Mouse (Mus musculus) cerebellum, adult (tissue): ENCODE results near the gene Smagp.

ENCODE experiments used
- ATAC-seq: cut with Nextera tagmentation; 2 replicates; pipeline ENCODE4 v1.9.2; 2017; ENCODE audit warnings: mild to moderate bottlenecking, moderate library complexity, mixed read lengths; ENCODE audit not compliant: insufficient number of reproducible peaks, low FRiP score, low TSS enrichment

Smagp gene

DNA sequence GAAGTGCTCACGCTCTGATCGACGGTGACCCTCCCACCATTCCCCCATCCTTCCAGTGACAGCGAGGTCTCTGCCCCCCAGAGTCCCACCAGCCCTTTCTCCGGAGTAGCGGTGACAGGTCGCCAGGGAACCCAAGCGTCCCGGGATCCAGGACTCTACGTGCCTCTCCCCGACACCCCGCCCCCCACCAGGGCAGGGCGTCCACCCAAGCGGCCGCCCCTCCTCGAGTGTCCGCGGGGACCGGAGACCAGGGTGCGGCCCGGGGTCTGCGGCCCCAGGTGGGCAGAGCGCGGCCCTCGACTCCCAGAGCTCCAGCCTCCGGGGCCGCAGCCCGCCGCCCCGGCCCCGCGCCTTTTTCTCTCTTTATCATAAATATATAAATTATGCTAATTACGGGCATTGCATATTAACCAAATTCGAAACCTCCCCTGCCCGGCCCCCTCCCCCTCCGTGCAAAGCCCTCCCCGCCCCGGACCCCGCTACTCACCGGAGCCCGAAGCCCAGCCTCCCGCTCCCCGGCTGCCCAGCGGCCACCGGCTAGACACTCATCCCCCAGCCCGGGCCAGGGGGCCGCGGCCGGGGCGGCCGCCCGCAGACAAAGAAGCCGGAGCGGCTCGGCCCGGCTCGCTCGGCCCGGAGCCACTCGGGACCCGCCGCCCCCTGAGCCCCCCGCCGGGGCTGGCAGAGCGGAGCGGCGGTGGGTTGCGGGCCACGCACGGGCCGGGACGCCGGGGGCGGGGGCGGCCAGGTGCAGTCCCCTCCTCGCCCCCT lies 37.3 kb downstream of the Smagp start, which contains the start of gene Pou6f1:
Gene Pou6f1, minus strand, starts transcription at position 709 of the 771 bp plus-strand sequence.
- ATAC-seq: peak; percentile 57; the same call in 1 of the 2 replicates

DNA sequence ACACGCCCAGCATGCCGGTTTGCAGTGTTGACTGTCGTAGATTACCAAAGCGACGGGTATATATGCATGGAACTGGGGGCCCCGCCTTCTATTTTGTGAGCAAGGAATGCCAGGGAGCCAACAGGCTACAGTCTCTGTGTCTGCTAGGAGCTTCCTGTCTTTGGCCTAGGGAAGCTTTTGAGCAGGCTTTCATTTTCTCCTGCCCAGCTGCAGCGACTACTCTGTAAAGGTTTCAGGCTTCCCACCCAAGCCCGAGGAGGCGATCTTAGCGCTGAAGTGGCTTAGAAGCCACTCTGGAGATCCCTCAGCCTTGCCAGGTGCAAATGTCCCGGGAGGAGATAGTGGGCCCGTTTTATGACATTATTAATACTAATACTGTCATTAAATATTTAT lies 37.9 kb downstream of the Smagp start:
- ATAC-seq: no peak

GRCm38 (mm10) chr15:100598287-100598882 lies 38.4 kb downstream of the Smagp start:
- ATAC-seq: no peak

- no peak for ATAC-seq
Measured at GRCm38 (mm10) chr15:100592817-100593216, 43.9 kb downstream of the Smagp start.

DNA sequence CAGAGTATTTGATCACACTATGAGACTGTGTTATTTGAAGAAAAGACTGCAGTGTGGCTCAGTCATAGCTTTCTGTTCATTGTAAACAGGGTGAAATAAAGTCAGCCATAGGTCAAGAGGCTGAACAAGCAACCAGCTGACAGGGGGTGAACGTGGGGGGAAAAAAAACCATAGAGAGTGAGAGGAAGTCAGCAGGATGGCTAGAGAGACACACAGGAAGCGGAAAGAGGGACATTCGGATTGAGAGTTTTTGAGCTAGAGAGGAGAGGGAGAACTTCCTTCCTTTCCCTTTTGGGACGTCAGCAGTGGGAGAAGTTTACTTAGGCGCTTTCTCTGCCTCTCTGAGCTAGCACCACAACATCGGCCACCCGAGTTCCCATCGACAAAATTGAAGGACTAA lies 46.3 kb downstream of the Smagp start:
- no peak for ATAC-seq

DNA sequence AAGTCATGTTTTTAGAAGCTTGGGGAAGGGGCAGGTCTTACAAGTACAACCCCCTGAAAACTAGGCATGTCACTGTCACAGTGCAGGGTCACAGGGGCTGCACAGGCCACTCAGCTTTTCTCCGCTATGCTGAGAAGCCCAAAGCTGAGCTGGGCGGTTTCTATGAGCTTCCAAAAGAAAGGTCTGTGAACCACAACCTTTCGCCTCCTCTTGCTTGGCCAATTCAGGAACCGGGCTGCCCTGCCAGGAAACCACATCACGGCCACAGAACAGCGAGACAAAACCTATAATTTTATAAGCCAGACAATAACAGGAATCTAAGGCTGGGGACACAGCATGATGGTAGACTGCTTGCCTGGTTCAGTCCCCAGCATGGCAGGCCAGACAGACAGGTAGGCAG lies 48.4 kb downstream of the Smagp start:
- no peak for ATAC-seq

GRCm38 (mm10) chr15:100587166-100587565 lies 49.6 kb downstream of the Smagp start:
- no peak for ATAC-seq

GRCm38 (mm10) chr15:100585931-100586330 lies 50.8 kb downstream of the Smagp start:
- no peak for ATAC-seq

GRCm38 (mm10) chr15:100580108-100580507 lies 56.6 kb downstream of the Smagp start:
- ATAC-seq: no peak

DNA sequence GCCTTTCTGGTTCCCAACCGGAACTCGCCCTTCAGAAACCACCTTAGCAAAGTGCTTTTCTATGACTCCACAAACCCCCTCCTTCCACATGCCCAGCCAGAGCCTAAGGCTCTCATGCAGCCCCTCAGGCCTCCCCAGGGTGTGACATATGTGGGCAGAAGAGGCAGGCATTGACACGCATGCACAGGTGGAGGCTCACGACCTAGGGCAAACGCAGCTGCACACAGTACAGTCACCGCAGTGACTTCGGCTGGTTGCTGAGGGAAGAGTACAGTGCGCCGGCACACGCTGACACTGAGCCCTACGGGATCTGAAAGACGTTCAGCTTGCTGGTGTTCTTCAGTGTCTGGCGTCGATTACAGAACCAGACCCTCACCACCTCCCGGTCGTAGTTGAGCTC lies 58.8 kb downstream of the Smagp start:
- ATAC-seq: no peak

DNA sequence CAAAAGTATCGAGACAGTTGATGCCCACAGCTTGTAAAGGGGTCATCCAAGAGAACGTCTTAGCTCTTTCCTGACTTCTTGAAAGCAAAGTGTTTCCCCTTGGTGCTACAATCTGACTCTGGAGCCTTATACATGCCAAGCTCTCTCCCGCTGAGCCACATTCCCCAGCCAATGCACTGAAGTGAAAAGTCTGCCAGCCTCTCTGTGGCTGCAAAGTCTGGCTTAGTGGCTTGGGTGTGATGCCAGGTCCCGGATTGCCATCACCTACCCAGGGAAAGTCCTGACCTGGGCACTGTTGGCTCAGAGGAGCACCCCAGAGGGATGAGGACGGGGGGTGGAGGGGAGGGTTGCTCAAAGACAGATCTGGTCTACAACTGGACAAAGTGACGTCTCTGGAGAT lies 59.9 kb downstream of the Smagp start:
- no peak for ATAC-seq

GRCm38 (mm10) chr15:100576392-100576791 lies 60.3 kb downstream of the Smagp start:
- no peak for ATAC-seq

- no peak for ATAC-seq
Measured at GRCm38 (mm10) chr15:100575366-100575765, 61.4 kb downstream of the Smagp start.

- ATAC-seq: no peak
Measured at GRCm38 (mm10) chr15:100574378-100574777, 62.4 kb downstream of the Smagp start.

DNA sequence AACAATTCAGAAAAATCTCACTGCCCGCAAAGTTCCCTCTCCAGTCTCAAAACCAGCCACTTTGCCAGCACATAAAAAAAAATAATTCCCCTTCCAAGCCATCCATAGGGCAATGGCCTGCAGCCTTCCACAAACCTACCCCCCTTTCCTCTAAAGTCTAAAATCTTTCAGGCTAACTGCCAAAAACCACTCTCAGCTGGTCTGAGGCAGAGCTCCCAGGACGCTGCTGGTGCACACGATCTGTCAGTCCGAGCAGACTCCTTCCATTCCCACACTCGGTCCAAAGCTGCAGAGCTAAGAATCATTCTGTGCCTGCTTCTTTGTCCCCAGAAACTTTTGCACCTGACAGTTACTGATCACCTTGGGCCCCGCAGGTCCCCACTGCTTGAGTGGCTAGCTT lies 62.8 kb downstream of the Smagp start:
- ATAC-seq: no peak
